Mouse (Mus musculus): ENCODE data around the gene Prss37. TPM values are rescaled to one million over a fixed set of nuclear protein-coding genes. Genes with fewer than 3 reads are reported as not detected.

Gene Prss37
- polyA plus RNA-seq (2017; shearing (Covaris generic)) = not detected

DNA sequence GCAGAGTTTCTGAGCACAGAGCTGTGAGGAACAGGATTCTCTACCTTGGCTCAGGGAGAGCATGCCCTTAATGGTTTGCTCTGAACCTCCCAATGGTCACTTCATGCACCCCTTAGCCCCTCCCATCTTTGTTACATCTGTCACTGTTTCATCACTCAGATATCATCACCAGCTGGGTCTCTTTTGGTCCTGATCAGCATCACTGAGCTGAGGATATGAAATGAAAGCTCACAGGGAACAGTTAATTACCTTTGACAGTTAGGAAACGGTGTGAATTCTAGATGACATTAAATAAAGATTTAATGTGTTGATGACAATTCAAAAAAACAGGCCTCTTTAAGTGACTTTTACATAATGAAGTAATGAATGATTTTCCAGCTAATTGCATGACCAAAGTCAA, at the start of gene Prss37:
Gene Prss37, minus strand, starts transcription at position 101 of the 400 bp plus-strand sequence.

DNA sequence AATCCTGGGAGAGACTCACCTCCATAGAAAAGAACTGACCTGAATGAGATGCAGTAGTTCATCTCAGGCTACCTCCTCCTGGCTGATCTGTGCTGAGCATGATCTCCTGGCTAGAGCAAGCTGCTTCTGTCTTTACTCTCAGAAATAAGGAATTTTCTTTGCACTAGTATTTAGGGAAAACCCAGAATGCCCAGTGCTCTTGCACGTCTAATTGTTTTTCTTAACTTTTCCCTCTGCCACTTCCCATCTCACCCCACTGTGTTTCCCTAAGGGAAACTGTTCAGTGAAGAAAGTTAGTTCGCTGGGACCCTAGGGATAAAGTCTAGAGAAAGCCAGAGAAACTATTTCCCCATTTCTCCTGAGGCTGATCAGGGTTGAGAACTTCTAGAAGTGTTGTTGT, 35.6 kb upstream of the Prss37 start, which contains the start of gene Olfr461:
Gene Olfr461, minus strand, starts transcription at position 101 of the 400 bp plus-strand sequence.

DNA sequence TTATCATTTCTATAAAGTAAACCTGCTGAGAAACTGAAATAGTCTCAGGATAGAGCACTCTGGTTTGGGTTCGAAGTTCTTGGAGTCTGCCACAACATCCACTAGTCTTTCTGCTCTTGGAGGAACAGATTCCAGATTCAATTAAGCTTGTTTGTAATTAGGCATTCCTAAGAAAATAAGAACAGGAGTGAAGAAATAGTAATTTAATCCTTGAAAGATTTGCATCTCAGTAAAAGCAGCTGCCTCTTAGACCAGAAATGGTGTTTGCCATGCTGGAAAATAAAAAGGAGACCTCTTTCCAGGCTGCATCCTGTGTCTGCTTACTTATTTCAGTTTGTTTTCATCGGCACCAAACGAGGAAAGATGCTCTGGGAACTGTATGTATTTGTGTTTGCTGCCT, 26.1 kb downstream of the Prss37 start, which contains the start of gene Tas2r108:
Gene Tas2r108, plus strand, starts transcription at position 301 of the 400 bp plus-strand sequence.

DNA sequence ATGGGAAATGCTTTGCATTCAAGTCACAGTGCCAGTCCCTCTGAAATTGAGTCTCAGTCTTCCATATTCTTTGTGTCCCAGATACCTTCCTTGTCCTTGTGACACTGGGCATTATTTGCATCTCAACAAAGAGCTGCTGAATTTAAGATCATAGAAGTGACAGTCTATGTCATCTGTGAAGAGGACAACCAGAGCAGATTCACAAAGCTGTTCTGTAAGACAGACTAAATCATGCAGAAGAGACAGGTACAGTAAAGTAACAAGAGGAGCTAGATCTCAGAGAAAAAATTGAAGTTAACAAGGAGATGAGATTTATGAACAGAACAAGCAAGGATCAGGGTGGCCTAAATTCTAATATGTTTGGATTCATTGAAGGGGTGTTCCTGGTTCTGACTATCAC, 28.4 kb downstream of the Prss37 start, which contains the start of gene Tas2r137:
Gene Tas2r137, plus strand, starts transcription at position 301 of the 400 bp plus-strand sequence.

DNA sequence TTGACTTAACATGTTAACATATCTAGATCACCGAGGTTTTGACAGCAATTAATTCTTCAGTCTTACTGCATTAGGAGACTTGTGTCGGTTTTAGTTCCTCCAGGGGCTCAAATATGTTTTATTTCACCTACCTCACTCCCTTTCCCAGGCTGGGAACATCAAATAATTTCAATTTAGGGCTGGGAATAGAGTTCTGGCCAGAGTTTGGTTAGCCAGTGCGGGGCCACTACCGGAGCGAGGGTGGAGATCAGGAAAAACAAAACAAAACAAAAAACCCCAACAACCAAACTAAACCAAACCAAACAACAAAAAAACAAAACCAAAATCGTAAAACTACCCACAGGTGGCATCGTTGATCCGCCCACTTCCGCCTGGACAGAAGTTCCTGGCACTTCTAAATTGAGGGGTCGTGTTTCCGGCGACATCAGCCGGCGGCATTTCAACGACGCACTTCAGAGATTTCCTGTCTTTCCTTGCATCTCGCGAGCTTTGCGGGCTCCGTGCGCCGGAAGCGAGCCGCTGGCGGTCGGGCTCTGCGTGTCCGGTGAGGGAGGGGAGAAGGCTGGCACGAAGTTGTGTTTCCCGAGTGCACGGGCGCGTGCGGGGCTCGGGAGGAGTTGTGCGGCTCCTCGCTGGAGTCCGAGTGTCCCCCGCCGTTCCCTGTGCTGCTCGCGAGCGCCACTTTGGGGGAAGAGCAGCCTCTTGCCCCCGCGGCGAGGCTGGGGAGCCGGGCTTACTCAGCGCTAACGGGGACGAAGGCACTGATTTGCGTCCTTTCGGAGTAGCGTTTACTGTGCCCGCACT, 48.2 kb downstream of the Prss37 start, which contains the start of gene Ssbp1:
Gene Ssbp1, plus strand, starts transcription at position 437 of the 804 bp plus-strand sequence.

Other genes with a start within 250 kb of the Prss37 start
- gene Agk, start 194.3 kb downstream of the Prss37 start, polyA plus RNA-seq (2017; shearing (Covaris generic)) = 10 to 100 TPM; 33.2 to 44.1 TPM
- gene E330009J07Rik, start 83.4 kb downstream of the Prss37 start, polyA plus RNA-seq (2017; shearing (Covaris generic)) = 10 to 100 TPM; 14.8 to 20.9 TPM
- not detected for gene Wee2, start 80.4 kb downstream of the Prss37 start, polyA plus RNA-seq (2017; shearing (Covaris generic))
- 100 to 1,000 TPM; 106 to 127 TPM for gene Ssbp1, start 48.2 kb downstream of the Prss37 start, polyA plus RNA-seq (2017; shearing (Covaris generic))
- gene Tas2r137, start 28.3 kb downstream of the Prss37 start, polyA plus RNA-seq (2017; shearing (Covaris generic)) = not detected
- gene Tas2r108, start 26.0 kb downstream of the Prss37 start, polyA plus RNA-seq (2017; shearing (Covaris generic)) = not detected
- gene Olfr461, start 35.5 kb upstream of the Prss37 start, polyA plus RNA-seq (2017; shearing (Covaris generic)) = not detected
- not detected for gene Olfr460, start 50.0 kb upstream of the Prss37 start, polyA plus RNA-seq (2017; shearing (Covaris generic))
- under 1 TPM; 0.12 to 0.81 TPM for gene Clec5a, start 66.3 kb upstream of the Prss37 start, polyA plus RNA-seq (2017; shearing (Covaris generic))
- not detected for gene Tas2r138, start 93.8 kb upstream of the Prss37 start, polyA plus RNA-seq (2017; shearing (Covaris generic))
- gene Mgam, start 109.3 kb upstream of the Prss37 start, polyA plus RNA-seq (2017; shearing (Covaris generic)) = under 1 TPM; 0.13 to 0.17 TPM

All from activated CD4-positive, CD25-positive, alpha-beta regulatory T cell (primary cell).